Mouse (Mus musculus): ENCODE measurements around the gene Vtcn1.

GRCm38 (mm10) chr3:100786076-100786475, 39.2 kb upstream of the Vtcn1 start:
- no peak for TF ChIP-seq POLR2A (IDR thresholded peaks at IDR 0.05; ENCODE audit: borderline replicate concordance, low read depth, low read length)
- no peak for TF ChIP-seq CTCF (IDR thresholded peaks at IDR 0.05; ENCODE audit: low read depth, low read length)

All from bone marrow macrophage, adult 2 months (primary cell).